Mouse (Mus musculus): ENCODE results near the gene Rab7b.

DNA sequence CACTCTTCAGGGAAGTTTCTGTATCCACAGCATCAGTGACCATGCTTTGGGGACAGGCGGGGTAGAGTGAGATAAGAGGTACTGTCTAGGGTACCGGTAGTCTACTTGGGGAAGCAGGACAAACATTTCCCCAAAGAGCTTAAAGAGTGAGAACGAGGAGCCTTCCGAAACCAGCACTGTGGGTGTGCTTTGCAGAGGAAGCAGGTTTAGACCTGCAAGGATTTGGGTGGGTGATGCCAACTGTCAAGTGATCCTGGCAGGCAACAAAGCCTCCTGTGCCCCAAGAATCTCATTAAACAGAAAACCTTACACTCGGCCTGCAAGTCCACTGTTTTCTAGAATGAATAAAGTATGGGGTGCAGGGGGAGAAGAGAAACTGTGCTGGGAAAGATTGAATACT is 1.4 kb downstream of the Rab7b start:
- TF ChIP-seq EP300 (IDR thresholded peaks at IDR 0.05; ENCODE audit: low read depth) (no peak), CTCF (IDR thresholded peaks at IDR 0.05; ENCODE audit: low read depth) (no peak)

Measured in liver, postnatal 0 days (tissue).